Mouse (Mus musculus): ENCODE data around the gene Tmem253. TPM values are rescaled to one million over a fixed set of nuclear protein-coding genes. Genes with fewer than 3 reads are reported as not detected.
"Not testable (repeated sequence)": the region's sequence is repeated elsewhere in the genome, so short reads cannot be mapped to it uniquely, and the experiment has no call there.

Gene Tmem253
- polyA plus RNA-seq, 1 experiment from 2014 or later = 1.1 TPM

GRCm38 (mm10) chr14:52039332-52039731 is 23.9 kb downstream of the Tmem253 start:
- ATAC-seq (ENCODE audit: low FRiP score) = no peak
- no peak overlapping the region for H3K4me3 ChIP-seq (replicated peaks)
- no peak overlapping the region for H3K9ac ChIP-seq
- no peaks in the 10 kb centered on the region for H3K36me3 ChIP-seq (replicated peaks)
- no peaks in the 10 kb centered on the region for H3K27me3 ChIP-seq
- H3K4me2 ChIP-seq = no peak overlapping the region
- 89% methylated on average over 5 of the region's 5 CpGs for WGBS
- no peaks in the 10 kb centered on the region for H3K9me3 ChIP-seq
- H3K27ac ChIP-seq = no peak overlapping the region
- H3K4me1 ChIP-seq = no peaks in the 10 kb centered on the region

GRCm38 (mm10) chr14:52042359-52042758 is 26.9 kb downstream of the Tmem253 start, which contains the start of gene Olfr221:
Gene Olfr221 (minus strand): TSS chr14:52042459.
- H3K9ac ChIP-seq; H3K36me3 ChIP-seq (replicated peaks); ATAC-seq (ENCODE audit: low FRiP score); H3K27ac ChIP-seq; H3K27me3 ChIP-seq; H3K4me2 ChIP-seq; H3K9me3 ChIP-seq; H3K4me3 ChIP-seq (replicated peaks): not testable (repeated sequence)
- H3K4me1 ChIP-seq = peaks cover 15% of the 10 kb centered on the region
- 64% methylated on average over 3 of the region's 3 CpGs for WGBS

DNA sequence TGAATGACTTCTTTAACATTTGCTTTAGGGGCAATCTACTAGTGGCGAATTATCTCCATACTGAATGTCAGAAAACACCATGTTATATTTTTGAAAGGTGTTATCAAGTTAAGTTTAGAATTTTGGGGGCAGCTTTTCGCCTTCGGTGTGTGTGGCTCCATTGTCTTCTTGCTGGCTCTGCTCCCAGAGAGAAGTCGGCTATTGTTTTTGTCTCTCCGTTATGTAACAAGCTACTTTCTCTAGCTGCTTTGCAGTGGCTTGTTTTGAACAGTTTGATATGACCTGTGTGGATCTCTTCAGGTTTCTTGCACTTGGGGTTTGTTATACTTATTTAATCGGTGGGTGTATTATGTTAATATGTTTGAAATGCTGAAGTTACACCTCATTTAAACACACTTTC is 28.0 kb downstream of the Tmem253 start:
- ATAC-seq (ENCODE audit: low FRiP score) = no peak
- Histone ChIP-seq H3K27ac (no peak overlapping the region), H3K4me3 (replicated peaks) (no peak overlapping the region), H3K27me3 (peaks cover 4% of the 10 kb centered on the region; the same call in 1 of the 2 replicates), H3K36me3 (replicated peaks) (no peaks in the 10 kb centered on the region), H3K9ac (no peak overlapping the region), H3K9me3 (no peaks in the 10 kb centered on the region), H3K4me1 (peaks cover 15% of the 10 kb centered on the region), H3K4me2 (no peak overlapping the region)
- WGBS = 70% methylated on average over 6 of the region's 6 CpGs

DNA sequence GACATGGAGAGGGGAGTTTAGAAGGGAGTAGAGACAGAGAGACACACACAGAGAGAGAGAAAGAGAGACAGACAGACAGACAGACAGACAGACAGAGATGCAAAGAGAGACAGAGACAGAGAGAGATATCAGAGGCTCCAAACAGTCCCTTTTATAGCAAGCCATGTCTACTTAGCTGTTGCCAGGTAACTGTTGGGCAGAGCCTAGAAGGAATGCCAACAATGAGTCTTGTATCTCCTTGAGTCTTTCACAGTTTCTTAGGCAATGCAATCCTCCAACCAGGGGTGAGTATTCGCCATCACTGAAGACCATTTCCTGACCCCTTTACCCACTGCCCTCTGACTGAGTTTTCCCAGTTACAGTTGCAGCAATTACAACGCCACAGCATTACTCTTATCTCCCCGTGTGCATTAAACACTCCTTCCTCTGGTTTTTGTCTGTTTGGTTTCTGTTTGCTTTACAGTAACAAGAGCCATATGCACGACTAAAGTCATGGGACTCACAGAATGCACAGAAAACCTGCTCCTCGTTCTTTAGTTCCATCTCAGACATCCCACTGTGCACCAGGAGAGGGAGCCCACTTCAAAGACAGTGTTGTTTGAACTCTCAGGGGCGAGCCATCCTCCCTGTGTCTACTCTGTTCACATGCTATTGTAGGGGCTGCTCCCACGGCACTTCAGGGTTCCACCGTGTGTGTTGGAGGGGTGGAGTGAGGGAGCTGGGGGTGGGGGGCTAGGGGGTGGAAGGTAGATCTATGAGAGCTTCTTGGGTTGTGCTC is 29.6 kb downstream of the Tmem253 start:
- no peaks in the 10 kb centered on the region for H3K9me3 ChIP-seq
- H3K4me3 ChIP-seq (replicated peaks) = no peak overlapping the region
- no peaks in the 10 kb centered on the region for H3K36me3 ChIP-seq (replicated peaks)
- H3K4me2 ChIP-seq = no peak overlapping the region
- peaks cover 4% of the 10 kb centered on the region; the same call in 1 of the 2 replicates for H3K27me3 ChIP-seq
- H3K4me1 ChIP-seq = peaks cover 15% of the 10 kb centered on the region
- 15% methylated on average over 8 of the region's 8 CpGs for WGBS
- H3K9ac ChIP-seq = no peak overlapping the region
- 0 out of 2 replicates have a peak, but pooled peaks have one; percentile 30 for ATAC-seq (ENCODE audit: low FRiP score)
- H3K27ac ChIP-seq = no peak overlapping the region

DNA sequence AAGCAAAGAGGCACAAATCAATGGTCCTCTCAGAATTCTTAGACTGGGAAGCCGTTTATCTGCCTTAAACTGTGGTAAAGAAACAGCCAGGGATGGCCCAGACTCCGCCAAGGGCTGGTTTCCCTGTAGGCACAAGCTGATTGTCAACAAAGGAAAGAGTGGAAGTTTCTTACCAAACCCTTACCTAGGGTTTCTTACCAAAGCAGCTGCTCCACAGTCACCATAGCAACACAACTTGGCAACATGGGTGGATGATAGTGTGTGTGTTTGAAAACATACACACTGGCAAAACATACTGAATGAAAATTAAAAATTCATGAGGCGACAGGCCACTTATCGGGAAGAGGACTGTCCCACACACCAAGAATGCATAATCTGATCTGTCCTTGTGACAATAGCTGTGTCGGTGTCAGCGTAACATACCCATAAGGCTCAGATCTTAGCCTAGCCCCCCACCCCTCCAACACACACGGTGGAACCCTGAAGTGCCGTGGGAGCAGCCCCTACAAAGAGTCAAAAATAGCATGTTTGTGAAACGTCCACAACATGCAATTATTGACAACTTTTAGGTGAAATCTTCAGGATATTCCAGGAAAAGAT is 30.6 kb downstream of the Tmem253 start:
- no peak overlapping the region for H3K4me3 ChIP-seq (replicated peaks)
- H3K4me2 ChIP-seq = no peak overlapping the region
- peaks cover 15% of the 10 kb centered on the region for H3K4me1 ChIP-seq
- 56% methylated on average over 9 of the region's 9 CpGs for WGBS
- H3K9ac ChIP-seq = no peak overlapping the region
- H3K36me3 ChIP-seq (replicated peaks) = no peaks in the 10 kb centered on the region
- H3K27ac ChIP-seq = no peak overlapping the region
- no peaks in the 10 kb centered on the region for H3K9me3 ChIP-seq
- peaks cover 4% of the 10 kb centered on the region; the same call in 1 of the 2 replicates for H3K27me3 ChIP-seq
- no peak for ATAC-seq (ENCODE audit: low FRiP score)

DNA sequence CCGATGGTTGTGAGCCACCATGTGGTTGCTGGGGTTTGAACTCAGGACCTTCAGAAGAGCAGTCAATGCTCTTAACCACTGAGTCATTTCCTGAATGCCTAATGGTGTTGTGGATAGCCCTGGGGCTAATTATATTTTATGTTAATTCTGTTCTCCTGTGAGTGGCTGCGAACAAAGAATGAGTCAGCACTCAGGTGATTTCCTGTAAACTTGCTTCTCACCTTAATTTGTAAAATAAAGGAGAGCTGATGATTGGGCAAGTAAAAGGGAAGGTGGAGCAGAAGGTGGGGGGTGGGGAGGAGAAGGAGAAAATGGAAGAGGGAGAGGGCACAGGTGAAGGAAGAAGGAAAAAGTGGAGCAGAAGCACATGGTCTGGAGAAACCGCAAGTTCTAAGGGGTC is 37.3 kb downstream of the Tmem253 start:
- not testable (repeated sequence) for ATAC-seq (ENCODE audit: low FRiP score); H3K27me3 ChIP-seq; H3K36me3 ChIP-seq (replicated peaks); H3K4me3 ChIP-seq (replicated peaks); H3K9ac ChIP-seq; H3K9me3 ChIP-seq; H3K27ac ChIP-seq; H3K4me1 ChIP-seq; H3K4me2 ChIP-seq
- WGBS = 93% methylated on average over 3 of the region's 3 CpGs

DNA sequence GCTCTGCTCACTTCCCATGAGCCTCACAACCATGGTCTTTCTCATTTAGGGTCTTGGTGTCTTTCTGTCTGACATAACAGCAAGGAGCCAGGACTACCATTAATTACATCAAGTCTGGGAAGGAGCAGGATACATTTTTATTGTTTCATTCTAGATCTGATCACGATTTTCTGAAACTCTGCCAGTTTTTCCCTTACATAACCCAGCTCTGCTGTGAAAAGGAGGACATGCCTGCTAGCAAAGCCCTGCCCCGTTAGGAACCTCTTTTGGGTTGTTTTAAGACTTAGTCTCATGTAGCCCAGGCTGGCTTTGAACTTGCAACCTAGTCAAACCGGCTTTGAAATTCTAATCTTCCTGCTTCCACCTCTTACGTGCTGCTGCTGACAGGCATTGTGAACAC is 44.5 kb downstream of the Tmem253 start:
- Histone ChIP-seq H3K36me3 (replicated peaks) (no peaks in the 10 kb centered on the region), H3K9me3 (no peaks in the 10 kb centered on the region), H3K27ac (no peak overlapping the region), H3K4me2 (no peak overlapping the region), H3K4me1 (no peaks in the 10 kb centered on the region; the same call in 1 of the 2 replicates), H3K9ac (no peak overlapping the region), H3K27me3 (no peaks in the 10 kb centered on the region), H3K4me3 (replicated peaks) (no peak overlapping the region)
- WGBS = 70% methylated on average over 4 of the region's 4 CpGs
- no peak for ATAC-seq (ENCODE audit: low FRiP score)

DNA sequence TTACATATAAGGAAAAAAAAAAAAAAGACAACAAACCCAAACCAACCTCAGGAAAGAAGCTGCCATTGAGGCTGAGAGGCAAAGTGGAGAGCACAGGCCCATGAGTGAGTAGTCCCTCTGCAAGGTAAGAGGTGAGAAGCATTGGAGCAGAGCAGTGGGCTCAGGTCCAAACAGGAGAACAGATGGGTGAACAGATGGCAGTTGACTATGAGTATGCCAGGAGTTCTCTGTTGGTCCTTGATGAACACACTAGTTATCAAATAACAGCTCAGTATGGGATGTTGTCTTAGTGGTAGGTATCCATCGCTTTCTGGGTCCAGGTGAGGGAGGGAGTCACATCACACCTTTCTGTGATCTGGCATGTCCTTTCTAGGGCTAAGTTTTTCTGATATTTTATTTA is 45.3 kb downstream of the Tmem253 start:
- Histone ChIP-seq H3K9ac (no peak overlapping the region), H3K27ac (no peak overlapping the region), H3K36me3 (replicated peaks) (no peaks in the 10 kb centered on the region), H3K4me3 (replicated peaks) (no peak overlapping the region), H3K9me3 (no peaks in the 10 kb centered on the region), H3K27me3 (no peaks in the 10 kb centered on the region), H3K4me2 (no peak overlapping the region), H3K4me1 (no peaks in the 10 kb centered on the region)
- WGBS = 71% methylated on average over 1 of the region's 1 CpGs
- no peak for ATAC-seq (ENCODE audit: low FRiP score)

DNA sequence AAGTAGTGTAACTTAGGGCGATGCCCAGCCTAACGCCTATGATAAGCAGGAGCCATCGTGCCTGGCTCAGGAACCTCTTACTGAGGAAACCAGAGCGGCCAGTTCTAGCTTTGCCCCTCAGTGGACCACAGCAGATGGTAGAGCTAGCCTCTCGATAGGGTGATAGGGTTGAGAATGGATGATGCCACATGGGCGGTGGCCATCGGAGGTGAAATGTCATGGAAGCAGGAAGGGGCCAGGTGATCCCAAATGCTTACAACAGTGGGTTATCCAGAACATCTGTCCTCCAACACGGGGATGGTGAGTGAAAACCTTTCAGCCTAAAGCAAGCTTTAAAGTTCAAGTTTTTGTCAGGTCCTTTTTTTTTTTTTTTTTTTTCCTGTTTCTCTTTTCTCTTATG is 46.3 kb downstream of the Tmem253 start:
- H3K9me3 ChIP-seq = no peaks in the 10 kb centered on the region
- no peak overlapping the region for H3K4me3 ChIP-seq (replicated peaks)
- H3K4me1 ChIP-seq = no peaks in the 10 kb centered on the region
- no peak overlapping the region for H3K9ac ChIP-seq
- no peak overlapping the region for H3K27ac ChIP-seq
- WGBS = 87% methylated on average over 8 of the region's 8 CpGs
- H3K36me3 ChIP-seq (replicated peaks) = no peaks in the 10 kb centered on the region
- no peak overlapping the region for H3K4me2 ChIP-seq
- no peaks in the 10 kb centered on the region for H3K27me3 ChIP-seq
- no peak for ATAC-seq (ENCODE audit: low FRiP score)

- Histone ChIP-seq H3K27ac (no peak overlapping the region), H3K9me3 (no peaks in the 10 kb centered on the region), H3K27me3 (no peaks in the 10 kb centered on the region), H3K36me3 (replicated peaks) (peaks cover 10% of the 10 kb centered on the region), H3K9ac (no peak overlapping the region), H3K4me2 (no peak overlapping the region), H3K4me3 (replicated peaks) (no peak overlapping the region), H3K4me1 (no peaks in the 10 kb centered on the region)
- WGBS = 51% methylated on average over 4 of the region's 4 CpGs
- ATAC-seq (ENCODE audit: low FRiP score) = no peak
These were observed 50.7 kb downstream of the Tmem253 start for GRCm38 (mm10) chr14:52066135-52066534.

Measured in forebrain, embryonic 12.5 days (tissue).